Mouse (Mus musculus): Measurements from ENCODE around the gene Fam129a. TPM values are rescaled to one million over a fixed set of nuclear protein-coding genes. Genes with fewer than 3 reads are reported as not detected.

Gene Fam129a
- total and polyA plus RNA-seq, 2 experiments from 2014 or later = 0.75 to 2.9 TPM

- Histone ChIP-seq H3K9me3 (ENCODE audit: low read length) (no peaks in the 10 kb centered on the region), H3K27me3 (ENCODE audit: insufficient read depth, low read length) (no peaks in the 10 kb centered on the region), H3K4me3 (ENCODE audit: low read depth, low read length) (no peak overlapping the region), H3K36me3 (ENCODE audit: insufficient read depth) (peaks cover 13% of the 10 kb centered on the region), H3K4me2 (ENCODE audit: low read depth) (no peak overlapping the region), H3K9ac (no peak overlapping the region), H3K27ac (ENCODE audit: low read depth, low read length) (no peak overlapping the region), H3K4me1 (ENCODE audit: insufficient read depth) (no peaks in the 10 kb centered on the region)
- no peak for TF ChIP-seq CTCF (IDR thresholded peaks at IDR 0.05; ENCODE audit: low read depth)
- 25% methylated on average over 3 of the region's 3 CpGs for WGBS
- ATAC-seq (peak; percentile 61; the same call in 1 of the 2 replicates), DNase-seq (no peak)
Observed at GRCm38 (mm10) chr1:151769200-151769913, 198.4 kb downstream of the Fam129a start.

Other genes starting within 250 kb of the Fam129a start
- gene Ivns1abp, start 226.7 kb upstream of the Fam129a start, total RNA-seq (2014; rRNA removed) = 246 and 251 TPM in 2 replicates
- gene Ivns1abp, start 226.7 kb upstream of the Fam129a start, polyA plus RNA-seq (2015; fragmentation: Nextera tagmentation; extraction: Ambion mirVana) = 217 and 240 TPM in 2 replicates
- gene Swt1, start 142.7 kb upstream of the Fam129a start, total RNA-seq (2014; rRNA removed) = 14.4 and 22.2 TPM in 2 replicates
- 12.6 and 12.9 TPM in 2 replicates for gene Swt1, start 142.7 kb upstream of the Fam129a start, polyA plus RNA-seq (2015; fragmentation: Nextera tagmentation; extraction: Ambion mirVana)
- gene Trmt1l, start 142.6 kb upstream of the Fam129a start, total RNA-seq (2014; rRNA removed) = 21.3 and 23.2 TPM in 2 replicates
- gene Trmt1l, start 142.6 kb upstream of the Fam129a start, polyA plus RNA-seq (2015; fragmentation: Nextera tagmentation; extraction: Ambion mirVana) = 11.7 and 16.4 TPM in 2 replicates
- gene Rnf2, start 70.2 kb upstream of the Fam129a start, total RNA-seq (2014; rRNA removed) = 83.1 and 84.2 TPM in 2 replicates
- 76.6 and 78.4 TPM in 2 replicates for gene Rnf2, start 70.2 kb upstream of the Fam129a start, polyA plus RNA-seq (2015; fragmentation: Nextera tagmentation; extraction: Ambion mirVana)
- 47.2 and 56.6 TPM in 2 replicates for gene Edem3, start 184.2 kb downstream of the Fam129a start, total RNA-seq (2014; rRNA removed)
- 7.3 and 11.0 TPM in 2 replicates for gene Edem3, start 184.2 kb downstream of the Fam129a start, polyA plus RNA-seq (2015; fragmentation: Nextera tagmentation; extraction: Ambion mirVana)

Data from forebrain, postnatal 0 days (tissue).